In genomic region chr14:51143287-51143686, GRCm38 (mm10) we compare ENCODE assay signal across 15 mouse cellular contexts. TPM values are rescaled to one million over a fixed set of nuclear protein-coding genes. Genes with fewer than 3 reads are reported as not detected.
DNase-seq lines count a peak whose midpoint lies in the region; ATAC-seq and TF ChIP-seq lines count a peak whose summit lies in the region.
"Had no signal": no experiment of that assay in that cellular context is flagged by ENCODE, and none has a peak within 500 bp of the region (broad histone marks: within the 10 kb centered on the region; RNA-seq: fewer than 3 reads in every experiment).

No protein-coding gene starts in this region.

- H3K4me2 ChIP-seq in hindbrain, postnatal 0 days (ENCODE audit: low read depth, low read length), result no peak overlapping the region
- no peak overlapping the region for H3K4me2 ChIP-seq in hindbrain, embryonic 16.5 days (ENCODE audit: low read length)
- peak overlapping the region; percentile 62 for H3K4me2 ChIP-seq in liver, embryonic 14.5 days (ENCODE audit: low read depth)
- H3K4me2 ChIP-seq: limb, embryonic 12.5 days had no signal

- H3K36me3 ChIP-seq in hindbrain, postnatal 0 days (ENCODE audit: insufficient read depth, low read length), result no peaks in the 10 kb centered on the region
- no peaks in the 10 kb centered on the region for H3K36me3 ChIP-seq in hindbrain, embryonic 16.5 days (ENCODE audit: control insufficient read depth, insufficient read depth, low read length)
- no peaks in the 10 kb centered on the region for H3K36me3 ChIP-seq in liver, embryonic 14.5 days (replicated peaks; ENCODE audit: control insufficient read depth, insufficient read depth, low read depth)
- H3K36me3 ChIP-seq: limb, embryonic 12.5 days had no signal

- H3K9me3 ChIP-seq in hindbrain, postnatal 0 days (ENCODE audit: low read length), result no peaks in the 10 kb centered on the region
- no peaks in the 10 kb centered on the region for H3K9me3 ChIP-seq in hindbrain, embryonic 16.5 days (ENCODE audit: control insufficient read depth, low read length)
- no peaks in the 10 kb centered on the region for H3K9me3 ChIP-seq in liver, embryonic 14.5 days (ENCODE audit: control insufficient read depth, low read length)
- H3K9me3 ChIP-seq: limb, embryonic 12.5 days had no signal

- no peaks in the 10 kb centered on the region for H3K4me1 ChIP-seq in hindbrain, postnatal 0 days (ENCODE audit: insufficient read depth, low read length)
- no peaks in the 10 kb centered on the region for H3K4me1 ChIP-seq in hindbrain, embryonic 16.5 days (ENCODE audit: control insufficient read depth, insufficient read depth, low read depth, low read length)
- H3K4me1 ChIP-seq in liver, embryonic 14.5 days (replicated peaks; ENCODE audit: control insufficient read depth in 2 of 2, insufficient read depth in 2 of 2, low read length in 1 of 2), result peaks cover 63 to 67% of the 10 kb centered on the region in 2 experiments
- H3K4me1 ChIP-seq: limb, embryonic 12.5 days had no signal

- 50% methylated on average over 4 of the region's 4 CpGs for WGBS in hindbrain, postnatal 0 days
- 68% methylated on average over 4 of the region's 4 CpGs for WGBS in hindbrain, embryonic 16.5 days
- 51% methylated on average over 4 of the region's 4 CpGs for WGBS in liver, embryonic 14.5 days (ENCODE audit: insufficient replicate concordance)

- ATAC-seq in hindbrain, postnatal 0 days, result no peak; the same call in 1 of the 2 replicates
- ATAC-seq in hindbrain, embryonic 16.5 days, result no peak
- ATAC-seq in erythroblast, adult 5-6 weeks (replicated peaks; ENCODE audit: low FRiP score, poor library complexity, severe bottlenecking), result peak; percentile 19; the same call in 1 of the 2 replicates
- no peak for ATAC-seq in liver, embryonic 14.5 days (ENCODE audit: insufficient read depth)

- H3K27me3 ChIP-seq in hindbrain, postnatal 0 days (ENCODE audit: insufficient read depth, low read length), result no peaks in the 10 kb centered on the region
- H3K27me3 ChIP-seq in hindbrain, embryonic 16.5 days (replicated peaks; ENCODE audit: control insufficient read depth, insufficient read depth, low read length), result no peaks in the 10 kb centered on the region
- H3K27me3 ChIP-seq in liver, embryonic 14.5 days (ENCODE audit: control insufficient read depth, insufficient read depth, low read length), result no peaks in the 10 kb centered on the region
- H3K27me3 ChIP-seq: CH12.LX; limb, embryonic 12.5 days had no signal

- H3K4me3 ChIP-seq in hindbrain, postnatal 0 days (ENCODE audit: low read length), result no peak overlapping the region
- no peak overlapping the region for H3K4me3 ChIP-seq in hindbrain, embryonic 16.5 days (ENCODE audit: low read length)
- no peak overlapping the region for H3K4me3 ChIP-seq in liver, embryonic 14.5 days (ENCODE audit: insufficient read depth in 1 of 2, low read depth in 2 of 2, low read length in 2 of 2)
- H3K4me3 ChIP-seq: limb, embryonic 12.5 days had no signal

- H3K27ac ChIP-seq in hindbrain, postnatal 0 days, result no peak overlapping the region
- no peak overlapping the region for H3K27ac ChIP-seq in hindbrain, embryonic 16.5 days (ENCODE audit: low read depth, low read length)
- peak overlapping the region; percentile 97 for H3K27ac ChIP-seq in liver, embryonic 14.5 days
- H3K27ac ChIP-seq: limb, embryonic 12.5 days had no signal

- TF ChIP-seq EP300 in liver, embryonic 14.5 days (IDR thresholded peaks at IDR 0.05; ENCODE audit: low read depth), result no peak

- H3K9ac ChIP-seq in hindbrain, postnatal 0 days (replicated peaks; ENCODE audit: low read length), result no peak overlapping the region
- H3K9ac ChIP-seq in hindbrain, embryonic 16.5 days (ENCODE audit: low read depth, low read length), result no peak overlapping the region
- H3K9ac ChIP-seq in liver, embryonic 14.5 days (replicated peaks), result peak overlapping the region; percentile 56
- H3K9ac ChIP-seq: limb, embryonic 12.5 days had no signal

- DNase-seq in hindbrain, postnatal 0 days (ENCODE audit: low spot score), result peak; percentile 44
- DNase-seq in layer of hippocampus, adult 18-20 months (ENCODE audit: low spot score in 2 of 2), result peak; percentile 64 to 77
- DNase-seq in liver, embryonic 14.5 days (ENCODE audit: low read depth in 3 of 3, low spot score in 3 of 3), result no peak
- DNase-seq in thymus, postnatal 25 days, result no peak
- no peak for DNase-seq in thymus, postnatal 10 days (ENCODE audit: low spot score in 2 of 2)
- DNase-seq in thymus, postnatal 4 days, result no peak
- DNase-seq: cerebellum, postnatal 25 days; kidney, adult 2 months; retina, postnatal 1 day had no signal

- no peak for TF ChIP-seq CTCF in hindbrain, postnatal 0 days (IDR thresholded peaks at IDR 0.05; ENCODE audit: low read depth)
- no peak for TF ChIP-seq CTCF in liver, embryonic 14.5 days (IDR thresholded peaks at IDR 0.05; ENCODE audit: low read depth)

RNA-seq across cellular contexts. Expression of gene Rnase1, which starts 3.3 kb away (rescaled TPM):
- 0.16 and 0.18 TPM in 2 replicates for total RNA-seq in hindbrain, postnatal 0 days (2014; rRNA removed)
- 1.6 and 2.4 TPM in 2 replicates for polyA plus RNA-seq in hindbrain, postnatal 0 days (2015; fragmentation: Nextera tagmentation; extraction: Ambion mirVana)
- 0.84 and 0.96 TPM in 2 replicates for polyA plus RNA-seq in hindbrain, embryonic 16.5 days (2015; fragmentation: Nextera tagmentation; extraction: Ambion mirVana)
- total RNA-seq in erythroblast, adult 5-6 weeks (2015; ENCODE audit: low replicate concordance), result 2.1 TPM in 1 of 2 replicates, not detected in the other
- not detected in 2 replicates for total RNA-seq in erythroblast, adult 5-6 weeks (2017; ENCODE audit: low replicate concordance)
- total RNA-seq in layer of hippocampus, adult 18-20 months (2021), result 1 to 10 TPM; 2.4 to 3.7 TPM
- polyA plus RNA-seq in liver, embryonic 14.5 days (2012; rRNA removed), result not detected in 2 replicates
- polyA plus RNA-seq in liver, embryonic 14.5 days (2014; fragmentation: Nextera tagmentation; extraction: Ambion mirVana), result not detected in 2 replicates
- total RNA-seq: megakaryocyte progenitor cell, adult 5-6 weeks had no signal
- polyA plus RNA-seq: limb, embryonic 12.5 days had no signal

RNA-seq across cellular contexts. Expression of gene Rnase2b, which starts 18.8 kb away (rescaled TPM):
- not detected in 2 replicates for total RNA-seq in hindbrain, postnatal 0 days (2014; rRNA removed)
- not detected in 2 replicates for polyA plus RNA-seq in hindbrain, postnatal 0 days (2015; fragmentation: Nextera tagmentation; extraction: Ambion mirVana)
- polyA plus RNA-seq in hindbrain, embryonic 16.5 days (2015; fragmentation: Nextera tagmentation; extraction: Ambion mirVana), result not detected in 2 replicates
- not detected in 2 replicates for total RNA-seq in erythroblast, adult 5-6 weeks (2015; ENCODE audit: low replicate concordance)
- 1.3 TPM in 1 of 2 replicates, not detected in the other for total RNA-seq in erythroblast, adult 5-6 weeks (2017; ENCODE audit: low replicate concordance)
- under 1 TPM in 1 of 2 experiments, not detected in 1; 0.46 TPM for total RNA-seq in layer of hippocampus, adult 18-20 months (2021)
- not detected in 2 replicates for polyA plus RNA-seq in liver, embryonic 14.5 days (2012; rRNA removed)
- polyA plus RNA-seq in liver, embryonic 14.5 days (2014; fragmentation: Nextera tagmentation; extraction: Ambion mirVana), result not detected in 2 replicates
- total RNA-seq: megakaryocyte progenitor cell, adult 5-6 weeks had no signal
- polyA plus RNA-seq: gonadal fat pad, adult 2 months; kidney, adult 2 months; limb, embryonic 12.5 days had no signal

RNA-seq across cellular contexts. Expression of gene Rnase6, which starts 19.6 kb away (rescaled TPM):
- total RNA-seq in hindbrain, postnatal 0 days (2014; rRNA removed), result 0.52 and 1.3 TPM in 2 replicates
- polyA plus RNA-seq in hindbrain, postnatal 0 days (2015; fragmentation: Nextera tagmentation; extraction: Ambion mirVana), result 1.0 TPM in 2 replicates
- 0.84 and 0.93 TPM in 2 replicates for polyA plus RNA-seq in hindbrain, embryonic 16.5 days (2015; fragmentation: Nextera tagmentation; extraction: Ambion mirVana)
- 8.1 and 47.2 TPM in 2 replicates for total RNA-seq in erythroblast, adult 5-6 weeks (2015; ENCODE audit: low replicate concordance)
- 9.5 and 15.7 TPM in 2 replicates for total RNA-seq in erythroblast, adult 5-6 weeks (2017; ENCODE audit: low replicate concordance)
- total RNA-seq in layer of hippocampus, adult 18-20 months (2021), result under 1 TPM; 0.30 to 0.66 TPM
- 1.9 and 2.8 TPM in 2 replicates for polyA plus RNA-seq in liver, embryonic 14.5 days (2012; rRNA removed)
- polyA plus RNA-seq in liver, embryonic 14.5 days (2014; fragmentation: Nextera tagmentation; extraction: Ambion mirVana), result 3.6 TPM in 2 replicates

RNA-seq across cellular contexts. Expression of gene Eddm3b, which starts 29.1 kb away (rescaled TPM):
- total RNA-seq in hindbrain, postnatal 0 days (2014; rRNA removed), result not detected in 2 replicates
- not detected in 2 replicates for polyA plus RNA-seq in hindbrain, postnatal 0 days (2015; fragmentation: Nextera tagmentation; extraction: Ambion mirVana)
- not detected in 2 replicates for polyA plus RNA-seq in hindbrain, embryonic 16.5 days (2015; fragmentation: Nextera tagmentation; extraction: Ambion mirVana)
- not detected in 2 replicates for total RNA-seq in erythroblast, adult 5-6 weeks (2015; ENCODE audit: low replicate concordance)
- total RNA-seq in erythroblast, adult 5-6 weeks (2017; ENCODE audit: low replicate concordance), result not detected in 2 replicates
- total RNA-seq in layer of hippocampus, adult 18-20 months (2021), result not detected
- polyA plus RNA-seq in liver, embryonic 14.5 days (2012; rRNA removed), result not detected in 2 replicates
- polyA plus RNA-seq in liver, embryonic 14.5 days (2014; fragmentation: Nextera tagmentation; extraction: Ambion mirVana), result not detected in 2 replicates
- total RNA-seq: CH12.LX; megakaryocyte progenitor cell, adult 5-6 weeks had no signal
- polyA plus RNA-seq: limb, embryonic 12.5 days had no signal

RNA-seq across cellular contexts. Expression of gene Ang, which starts 52.3 kb away (rescaled TPM):
- 0.18 and 1.9 TPM in 2 replicates for total RNA-seq in hindbrain, postnatal 0 days (2014; rRNA removed)
- 2.9 and 3.9 TPM in 2 replicates for polyA plus RNA-seq in hindbrain, postnatal 0 days (2015; fragmentation: Nextera tagmentation; extraction: Ambion mirVana)
- polyA plus RNA-seq in hindbrain, embryonic 16.5 days (2015; fragmentation: Nextera tagmentation; extraction: Ambion mirVana), result 5.1 and 6.2 TPM in 2 replicates
- 1.9 TPM in 1 of 2 replicates, not detected in the other for total RNA-seq in erythroblast, adult 5-6 weeks (2015; ENCODE audit: low replicate concordance)
- 1.3 TPM in 1 of 2 replicates, not detected in the other for total RNA-seq in erythroblast, adult 5-6 weeks (2017; ENCODE audit: low replicate concordance)
- 1 to 10 TPM; 3.3 to 5.5 TPM for total RNA-seq in layer of hippocampus, adult 18-20 months (2021)
- 3.3 and 3.4 TPM in 2 replicates for polyA plus RNA-seq in liver, embryonic 14.5 days (2012; rRNA removed)
- 5.4 and 7.1 TPM in 2 replicates for polyA plus RNA-seq in liver, embryonic 14.5 days (2014; fragmentation: Nextera tagmentation; extraction: Ambion mirVana)

Comparison
In these comparisons a context has a peak if more than half of its experiments do, and no peak if none do; other contexts are left out.
1. DNase-seq: peak in hindbrain, postnatal 0 days (single experiment) and layer of hippocampus, adult 18-20 months (2 of 2); none in liver, embryonic 14.5 days (0 of 3), thymus, postnatal 25 days (single experiment), thymus, postnatal 10 days (0 of 2) and thymus, postnatal 4 days (single experiment).